Mouse (Mus musculus) left cerebral cortex, adult 11 months (tissue): ENCODE data around the gene Txnip.

Experiments used
- DNase-seq: peaks from one replicate; pipeline ENCODE4 v3.0.0; 2022; ENCODE audit warnings: low spot score

Gene Txnip

GRCm38 (mm10) chr3:96551890-96552289 is 5.9 kb upstream of the Txnip start:
- no peak for DNase-seq

DNA sequence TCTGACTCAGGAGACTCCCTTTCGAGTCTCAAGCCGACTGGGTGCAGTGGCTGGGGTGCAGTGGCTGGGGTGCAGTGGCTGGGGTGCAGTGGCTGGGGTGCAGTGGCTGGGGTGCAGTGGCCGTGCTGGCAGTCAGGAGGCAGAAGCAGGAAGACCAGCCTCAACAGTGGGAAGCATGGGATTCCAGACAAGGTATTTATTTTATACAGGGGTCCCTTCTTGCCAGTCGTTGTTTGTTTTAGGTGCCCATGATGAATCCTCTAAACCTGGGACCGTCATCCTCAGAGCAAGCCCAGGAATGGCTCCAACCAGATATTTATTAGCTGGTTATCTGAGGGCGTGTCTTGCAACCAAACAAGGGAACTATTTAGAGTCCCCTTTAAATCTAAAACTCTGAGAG is 4.2 kb upstream of the Txnip start:
- DNase-seq: no peak

GRCm38 (mm10) chr3:96554251-96554650 is 3.5 kb upstream of the Txnip start:
- no peak for DNase-seq

DNA sequence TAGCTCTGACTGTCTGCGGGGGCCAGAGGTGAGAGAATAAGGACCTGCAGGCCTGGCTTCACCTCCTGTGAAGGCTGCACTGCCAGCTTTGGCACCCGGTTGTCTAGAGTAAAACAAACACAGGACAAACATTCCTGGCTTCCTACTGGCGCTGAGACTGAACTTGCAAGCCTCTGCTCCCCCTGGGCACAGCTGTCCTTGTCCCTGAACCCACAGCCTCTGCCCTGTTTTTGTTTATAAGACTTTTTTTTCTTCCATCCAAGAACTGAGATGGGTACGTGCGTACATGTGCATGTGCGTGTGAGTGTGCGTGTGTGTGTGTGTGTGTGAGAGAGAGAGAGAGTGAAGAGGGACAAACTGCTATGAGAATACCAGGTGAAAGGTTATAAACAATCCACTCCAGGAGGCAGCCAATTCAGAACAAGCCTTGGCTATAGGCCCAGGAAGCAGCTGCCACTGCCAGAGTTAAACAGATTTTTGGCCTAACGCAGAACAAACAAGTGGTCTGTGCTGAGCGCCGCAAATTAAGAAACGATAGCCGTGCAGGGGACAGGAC is 2.6 kb upstream of the Txnip start:
- DNase-seq: no peak

GRCm38 (mm10) chr3:96555999-96556614 is 1.6 kb upstream of the Txnip start:
- DNase-seq: no peak

GRCm38 (mm10) chr3:96556651-96557635 is 814 bp upstream of the Txnip start:
- DNase-seq: no peak

GRCm38 (mm10) chr3:96558159-96558558 is 402 bp downstream of the Txnip start:
- DNase-seq: no peak

DNA sequence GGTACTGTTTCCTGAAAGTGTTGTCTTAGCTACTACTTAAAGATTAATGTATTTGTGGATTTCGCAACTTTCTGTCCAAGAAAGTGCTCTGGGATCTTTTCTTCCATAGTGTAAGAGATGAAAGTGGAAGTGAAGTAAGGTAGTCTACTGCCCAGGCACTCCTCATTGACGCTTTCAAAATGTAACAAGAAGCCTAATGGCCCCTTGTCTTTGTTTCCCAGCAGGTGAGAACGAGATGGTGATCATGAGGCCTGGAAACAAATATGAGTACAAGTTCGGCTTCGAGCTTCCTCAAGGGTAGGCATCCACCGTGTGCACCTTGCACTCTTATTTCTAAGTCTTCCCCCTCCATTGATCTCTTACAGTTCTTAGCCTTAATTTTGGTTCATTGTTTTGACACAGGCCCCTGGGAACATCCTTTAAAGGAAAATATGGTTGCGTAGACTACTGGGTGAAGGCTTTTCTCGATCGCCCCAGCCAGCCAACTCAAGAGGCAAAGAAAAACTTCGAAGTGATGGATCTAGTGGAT is 975 bp downstream of the Txnip start:
- DNase-seq: no peak

GRCm38 (mm10) chr3:96559398-96559910 is 1.7 kb downstream of the Txnip start:
- no peak for DNase-seq

GRCm38 (mm10) chr3:96559911-96560850 is 2.4 kb downstream of the Txnip start:
- DNase-seq: no peak

- no peak for DNase-seq
These were observed 3.3 kb downstream of the Txnip start for GRCm38 (mm10) chr3:96560881-96561668.

- DNase-seq: no peak
These were observed 4.4 kb downstream of the Txnip start for GRCm38 (mm10) chr3:96561946-96562681.

DNA sequence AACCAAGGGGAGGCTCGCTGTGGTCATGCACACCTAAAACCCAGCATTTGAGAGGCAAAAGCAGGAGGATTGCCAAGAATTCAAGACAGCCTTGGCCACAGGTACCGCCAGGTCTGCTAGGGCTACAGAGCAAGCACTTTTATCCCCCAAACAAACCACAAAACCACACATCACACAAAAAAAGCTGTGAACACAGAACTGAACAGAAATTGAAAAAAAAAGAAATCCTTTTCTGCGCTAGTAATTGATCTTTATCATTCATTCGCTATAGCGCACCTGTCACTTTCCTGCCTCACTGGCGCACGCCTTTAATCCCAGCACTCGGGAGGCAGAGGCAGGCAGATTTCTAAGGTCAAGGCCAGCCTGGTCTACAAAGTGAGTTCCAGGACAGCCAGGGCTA is 5.5 kb downstream of the Txnip start:
- no peak for DNase-seq

DNA sequence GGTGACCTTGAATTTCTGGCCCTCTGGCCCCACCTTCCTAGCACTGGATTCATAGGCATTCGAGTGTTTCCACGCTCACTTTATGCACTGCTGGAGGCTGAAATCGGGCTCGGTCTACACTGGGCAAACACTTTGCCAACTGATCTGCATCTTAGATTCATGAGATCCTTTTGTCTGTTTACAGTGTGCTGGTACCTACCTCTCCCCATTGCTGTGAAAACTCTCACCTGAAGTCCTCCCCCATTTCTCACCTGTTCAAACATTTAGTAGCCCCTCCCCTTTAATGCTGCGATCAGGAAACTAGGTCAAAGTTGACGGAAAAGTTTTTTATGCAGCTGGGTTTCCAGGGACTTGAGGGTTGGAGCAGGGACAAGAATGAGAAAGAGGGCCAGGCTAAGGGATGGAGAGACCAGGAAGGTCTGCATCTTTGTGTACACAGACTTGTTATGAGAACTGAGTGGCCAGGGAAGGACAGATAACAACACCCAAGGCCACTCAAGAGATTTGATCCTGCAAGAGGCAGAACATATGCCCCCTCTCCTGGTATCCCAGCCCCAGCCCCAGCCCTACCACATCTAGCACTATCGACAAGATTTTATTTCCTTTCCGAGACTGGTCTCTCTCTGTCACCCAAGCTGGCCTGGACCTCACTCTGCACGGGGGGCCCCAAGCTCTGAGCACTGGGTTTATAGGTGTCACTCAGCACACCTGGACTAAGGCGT is 6.3 kb downstream of the Txnip start:
- DNase-seq: no peak

GRCm38 (mm10) chr3:96564633-96565032 is 6.9 kb downstream of the Txnip start:
- no peak for DNase-seq

- DNase-seq: no peak
These were observed 7.3 kb downstream of the Txnip start for GRCm38 (mm10) chr3:96565105-96565504.

DNA sequence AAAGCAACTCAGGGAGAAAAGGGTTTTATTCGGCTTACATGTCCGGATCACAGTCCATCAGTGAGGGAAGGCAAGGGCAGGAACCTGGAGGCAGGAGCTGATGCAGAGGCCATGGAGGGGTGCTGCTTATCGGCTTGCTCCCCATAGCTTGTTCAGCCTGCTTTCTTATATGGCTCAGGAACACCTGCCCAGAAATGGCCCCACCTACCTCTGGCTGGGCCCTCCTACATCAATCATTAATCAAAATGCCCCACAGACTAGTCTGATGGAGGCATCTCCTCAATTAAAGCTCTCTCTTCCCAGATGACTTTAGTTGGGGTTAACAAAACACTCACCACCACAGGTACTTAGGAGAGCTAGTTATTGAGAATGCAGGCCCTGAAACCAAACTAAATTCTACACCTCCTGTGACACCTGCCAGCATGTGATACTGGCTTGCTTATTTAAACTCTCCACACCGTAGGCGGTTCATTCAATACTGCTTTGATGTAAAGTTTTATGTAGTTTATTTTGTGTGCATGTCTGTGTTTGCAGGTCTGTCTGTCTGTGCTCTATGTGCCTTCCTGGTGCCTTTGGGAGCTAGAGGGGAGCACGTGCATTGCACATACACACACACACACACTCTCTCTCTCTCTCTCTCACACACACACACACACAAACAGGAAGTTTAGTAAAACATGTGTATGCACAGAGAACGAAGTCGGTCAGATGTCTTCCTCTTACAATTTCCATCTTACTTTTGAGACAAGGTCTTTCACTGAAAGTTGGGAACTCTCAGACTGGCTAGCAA is 9.1 kb downstream of the Txnip start:
- DNase-seq: no peak

DNA sequence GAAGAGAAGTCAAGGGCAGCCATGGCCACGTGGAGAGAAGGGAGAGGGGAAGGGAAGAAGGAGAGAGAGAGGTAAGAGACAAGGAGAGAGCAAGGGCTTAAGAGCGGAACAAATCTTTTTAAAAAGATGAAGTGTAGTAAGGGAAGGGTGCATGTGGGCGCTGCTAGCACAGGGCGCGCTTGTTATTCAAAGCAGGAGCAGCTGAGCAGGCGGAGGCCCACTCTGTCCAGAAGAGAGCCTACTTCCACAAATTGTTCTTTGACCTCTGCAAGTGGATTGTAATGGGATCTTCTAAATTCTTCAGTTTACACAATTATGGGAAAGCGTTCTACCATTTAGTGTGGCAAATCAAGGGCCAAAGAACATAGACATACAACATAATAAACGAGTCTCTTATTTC is 10.8 kb downstream of the Txnip start:
- DNase-seq: no peak
